Mouse (Mus musculus): ENCODE measurements around the gene Rho.

Gene Rho

DNA sequence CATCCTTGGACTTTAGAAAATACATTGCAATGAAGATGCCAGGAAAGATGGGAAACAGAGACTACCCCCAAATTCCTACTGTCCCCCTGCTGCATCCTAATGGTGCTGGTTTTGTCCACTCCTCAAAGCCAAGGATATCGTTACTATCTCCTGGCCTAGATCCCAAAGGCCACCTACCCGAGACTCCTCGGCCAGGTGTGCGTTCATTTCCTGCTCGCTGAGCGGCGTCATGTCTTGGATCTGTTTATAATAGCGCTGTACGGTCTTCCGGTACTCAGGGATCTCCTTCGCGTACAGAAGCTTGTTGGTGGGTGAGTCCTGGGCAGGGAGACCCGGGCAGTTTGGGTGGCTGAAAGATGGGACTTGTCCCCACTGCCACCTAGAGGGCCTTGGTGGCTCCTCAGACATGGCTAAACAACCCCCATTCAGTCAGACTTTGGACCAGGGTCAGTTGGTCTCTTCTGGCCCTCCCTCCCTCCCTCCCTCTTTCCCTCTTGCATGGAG, 24.9 kb downstream of the Rho start:
- no peak for DNase-seq (ENCODE audit: low spot score)

DNA sequence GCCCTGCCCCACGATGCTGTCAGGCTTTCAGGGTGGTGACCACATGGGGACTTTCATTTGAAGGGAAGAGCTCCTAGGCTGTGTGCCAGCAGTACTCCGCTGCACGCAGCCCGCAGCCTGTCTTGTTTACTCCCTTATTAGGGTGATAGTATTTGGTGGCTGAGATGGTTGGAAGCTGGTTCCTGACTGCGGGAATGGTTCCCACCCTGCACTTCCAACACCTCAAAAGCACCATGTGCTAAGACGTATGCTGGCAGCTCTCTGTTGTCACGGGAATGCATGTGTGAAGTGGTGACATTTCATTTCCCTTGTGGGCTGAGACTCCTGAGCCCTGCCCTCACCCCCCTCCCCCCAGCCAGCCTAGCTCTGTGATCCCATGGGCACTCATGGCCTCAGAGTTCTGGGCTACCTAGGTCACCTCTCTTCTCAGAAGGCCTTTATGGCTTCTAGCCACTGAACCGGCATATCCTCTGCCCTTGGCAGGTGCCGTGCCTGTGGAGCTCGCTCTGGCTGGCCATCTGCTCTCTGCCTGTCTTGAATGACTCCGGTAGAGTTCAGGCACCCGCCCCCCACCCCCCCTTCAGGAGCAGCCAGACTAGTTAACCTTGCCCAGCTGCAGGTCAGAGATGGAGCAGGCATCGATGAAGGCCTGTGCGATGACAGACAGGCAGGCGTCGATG, 25.5 kb downstream of the Rho start:
- peak; percentile 46 for DNase-seq (ENCODE audit: low spot score)

- DNase-seq (ENCODE audit: low spot score) = no peak
Measured at GRCm38 (mm10) chr6:115957681-115958080, 26.1 kb downstream of the Rho start.

- no peak for DNase-seq (ENCODE audit: low spot score)
Measured at GRCm38 (mm10) chr6:115958445-115958844, 26.9 kb downstream of the Rho start.

GRCm38 (mm10) chr6:115959151-115959691, 27.7 kb downstream of the Rho start:
- no peak for DNase-seq (ENCODE audit: low spot score)

DNA sequence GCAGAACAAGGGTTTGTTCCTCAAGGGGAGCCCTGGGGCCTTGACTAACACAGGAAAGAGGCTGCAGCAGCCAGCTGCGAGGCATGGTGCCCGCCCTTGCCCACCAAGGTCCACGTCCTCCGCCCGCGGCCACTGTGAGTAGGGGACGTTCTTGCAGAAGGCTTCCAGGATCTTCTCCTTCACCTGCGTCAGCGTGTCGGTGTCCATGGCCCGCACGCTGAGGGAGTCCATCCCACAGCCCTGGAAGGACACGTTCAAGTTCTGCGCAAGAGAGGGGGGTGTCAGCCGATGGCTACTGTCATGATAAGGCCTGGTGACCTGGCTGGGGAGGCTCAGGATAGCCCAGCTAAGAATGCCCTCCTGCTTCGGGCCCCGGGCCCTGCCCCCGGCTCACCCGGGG, 28.8 kb downstream of the Rho start:
- no peak for DNase-seq (ENCODE audit: low spot score)

- no peak for DNase-seq (ENCODE audit: low spot score)
Measured at GRCm38 (mm10) chr6:115961743-115962142, 30.2 kb downstream of the Rho start.

DNA sequence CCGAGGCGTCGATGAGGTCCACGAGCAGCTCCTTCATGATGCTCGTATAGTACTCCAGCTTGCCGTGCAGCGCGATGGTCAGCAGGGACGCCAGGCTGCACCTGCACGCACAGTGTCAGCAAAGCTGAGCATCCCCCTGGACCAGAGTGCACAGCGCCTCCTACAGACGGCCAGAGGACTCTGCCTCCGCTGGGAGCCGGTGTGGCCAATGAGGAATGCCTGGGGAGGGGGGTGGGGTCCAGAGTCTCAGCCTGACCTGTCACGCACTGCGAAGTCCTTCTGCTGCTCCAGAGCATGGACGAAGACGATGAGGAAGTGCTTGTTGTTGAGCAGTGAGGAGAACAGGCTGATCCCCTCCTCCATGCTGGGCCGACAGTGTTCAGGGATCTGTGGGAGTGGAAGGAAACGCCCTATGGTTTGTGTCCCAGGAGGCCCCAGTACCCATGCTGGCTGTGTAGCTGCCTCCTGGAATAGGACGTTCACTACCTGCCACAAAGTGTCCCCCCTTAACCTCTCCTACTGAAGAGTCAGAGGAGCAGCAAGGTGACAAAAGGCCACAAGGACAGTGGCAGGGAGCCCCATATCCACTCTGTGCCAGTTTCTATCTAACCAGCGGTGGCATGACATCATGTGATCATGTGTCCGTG, 31.0 kb downstream of the Rho start:
- peak; percentile 72 for DNase-seq (ENCODE audit: low spot score)

DNA sequence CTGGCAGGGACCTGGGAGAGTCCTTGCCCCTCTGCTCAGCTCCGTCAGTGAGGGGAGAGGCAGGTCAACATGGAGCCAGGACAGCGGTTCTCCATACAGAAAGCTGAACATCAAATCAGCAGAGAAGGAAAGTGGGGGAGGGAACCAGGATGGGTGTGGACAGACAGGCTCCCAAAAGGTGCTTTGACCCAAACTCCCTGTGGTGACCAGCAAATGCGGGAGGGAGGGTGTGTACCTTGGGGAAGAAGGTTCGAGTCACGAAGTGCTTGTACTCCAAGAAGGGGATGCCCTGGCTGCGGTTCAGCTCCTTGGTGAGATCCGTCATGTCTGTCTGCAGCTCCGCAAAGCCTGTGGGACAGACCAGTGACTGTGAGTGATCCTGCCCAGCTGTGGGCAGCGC, 32.1 kb downstream of the Rho start:
- DNase-seq (ENCODE audit: low spot score) = no peak

GRCm38 (mm10) chr6:115966227-115966966, 34.8 kb downstream of the Rho start:
- DNase-seq (ENCODE audit: low spot score) = no peak

GRCm38 (mm10) chr6:115967291-115967880, 35.8 kb downstream of the Rho start:
- no peak for DNase-seq (ENCODE audit: low spot score)

GRCm38 (mm10) chr6:115968086-115968485, 36.5 kb downstream of the Rho start:
- no peak for DNase-seq (ENCODE audit: low spot score)

GRCm38 (mm10) chr6:115968700-115969099, 37.2 kb downstream of the Rho start:
- DNase-seq (ENCODE audit: low spot score) = no peak

DNA sequence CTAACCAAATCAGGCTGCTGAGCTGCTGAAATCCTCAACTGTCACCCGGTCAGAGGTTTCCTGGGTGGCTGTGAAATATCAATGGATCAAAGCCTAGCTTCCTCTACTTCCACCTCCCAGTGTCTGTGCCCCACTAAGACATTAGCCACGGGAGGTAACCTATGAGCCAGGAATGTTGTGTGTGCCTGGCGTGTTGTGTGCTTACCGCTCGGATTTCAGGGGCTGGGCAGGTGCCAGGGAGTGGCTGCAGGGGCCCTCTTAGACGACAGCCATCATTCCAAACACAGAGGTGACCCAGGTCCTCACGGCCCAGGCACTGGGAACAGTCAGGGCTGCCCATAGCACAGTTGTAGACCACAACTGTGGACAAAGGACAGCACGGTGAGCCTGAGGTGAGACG, 37.6 kb downstream of the Rho start:
- DNase-seq (ENCODE audit: low spot score) = no peak

GRCm38 (mm10) chr6:115969952-115970351, 38.4 kb downstream of the Rho start:
- no peak for DNase-seq (ENCODE audit: low spot score)

GRCm38 (mm10) chr6:115971273-115972060, 39.9 kb downstream of the Rho start:
- DNase-seq (ENCODE audit: low spot score) = no peak

- no peak for DNase-seq (ENCODE audit: low spot score)
Measured at GRCm38 (mm10) chr6:115972083-115972764, 40.7 kb downstream of the Rho start.

DNA sequence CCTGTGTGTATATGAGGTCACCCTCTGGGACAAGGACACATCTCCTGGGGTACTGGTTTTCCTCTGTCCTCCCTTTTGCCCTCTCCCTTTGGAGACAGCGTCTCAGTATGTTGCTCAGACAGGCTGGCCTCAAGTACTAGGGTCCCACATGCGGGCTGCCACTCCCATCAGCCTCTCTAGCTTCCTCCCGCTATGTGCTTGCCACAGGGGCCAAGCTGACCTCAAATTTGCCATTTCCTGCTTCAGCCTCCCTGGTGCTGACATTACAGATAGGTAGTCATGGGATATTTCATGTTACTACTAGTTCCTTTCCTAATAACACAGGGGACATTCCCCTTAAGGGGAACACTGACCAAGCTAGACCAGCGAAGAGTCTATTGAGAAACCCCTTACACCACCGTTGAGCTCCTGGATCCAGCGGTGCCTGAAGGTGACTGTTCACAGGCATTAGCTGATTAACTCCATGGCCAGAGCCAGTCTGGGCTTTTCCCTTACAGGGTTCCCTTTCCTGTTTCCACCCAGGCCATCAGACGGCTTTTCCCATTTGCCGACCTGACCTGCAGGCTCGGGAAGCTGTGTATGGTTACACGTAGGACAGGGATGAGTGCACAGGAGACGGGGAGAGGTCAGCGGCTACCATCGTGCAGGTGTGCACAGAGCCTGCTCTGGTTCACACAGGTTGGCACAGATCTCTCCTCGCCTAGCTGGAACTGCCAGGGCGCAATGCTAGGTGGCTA, 41.8 kb downstream of the Rho start:
- DNase-seq (ENCODE audit: low spot score) = no peak

GRCm38 (mm10) chr6:115973881-115974662, 42.5 kb downstream of the Rho start:
- DNase-seq (ENCODE audit: low spot score) = no peak
